Mouse (Mus musculus) midbrain, embryonic 12.5 days (tissue): Measurements from ENCODE around the gene Rnf181. TPM values are rescaled to one million over a fixed set of nuclear protein-coding genes. Genes with fewer than 3 reads are reported as not detected.

ENCODE experiments used
- ATAC-seq: fragments of 200-750 bp; cut with Nextera tagmentation; 2 replicates; pipeline ENCODE4 v1.8.0; 2017; ENCODE audit warnings: low read depth, moderate TSS enrichment, moderate library complexity; ENCODE audit not compliant: low FRiP score
- H3K27ac ChIP-seq: fragments of 300-500 bp; sonication (generic); replicated peaks from 2 replicates; pipeline ENCODE4 v1.5.1; 2016; ENCODE audit warnings: mild to moderate bottlenecking
- H3K27me3 ChIP-seq: fragments of 300-500 bp; sonication (generic); 2 replicates; pipeline ENCODE4 v1.6.1; 2016; ENCODE audit warnings: mild to moderate bottlenecking
- H3K36me3 ChIP-seq: fragments of 300-500 bp; sonication (generic); 2 replicates; pipeline ENCODE4 v1.6.1; 2016
- H3K4me1 ChIP-seq: fragments of 300-500 bp; sonication (generic); 2 replicates; pipeline ENCODE4 v1.6.1; 2016
- H3K4me2 ChIP-seq: fragments of 300-500 bp; sonication (generic); replicated peaks from 2 replicates; pipeline ENCODE4 v1.6.1; 2016; ENCODE audit warnings: mild to moderate bottlenecking, moderate library complexity
- H3K4me3 ChIP-seq: fragments of 300-500 bp; sonication (generic); 2 replicates; pipeline ENCODE4 v1.5.1; 2016; ENCODE audit warnings: mild to moderate bottlenecking
- H3K9ac ChIP-seq: fragments of 300-500 bp; sonication (generic); replicated peaks from 2 replicates; pipeline ENCODE4 v1.6.1; 2016; ENCODE audit warnings: mild to moderate bottlenecking, moderate library complexity
- H3K9me3 ChIP-seq: fragments of 300-500 bp; sonication (generic); 2 replicates; pipeline ENCODE4 v1.6.1; 2016; ENCODE audit warnings: mild to moderate bottlenecking
- WGBS: fragments of 180-500 bp; shearing (Covaris S2); methylation state at CpG from one replicate; pipeline ENCODE4 v1.1.7; 2016; 5-methylcytosine and 5-hydroxymethylcytosine counted together
- polyA plus RNA-seq: library from polyadenylated mRNA; unstranded; fragments of >200 nt; fragmentation: Nextera tagmentation; extraction: Ambion mirVana; gene quantifications from 2 replicates; pipeline ENCODE4 v1.2.1, GENCODE M21; 2016

The Rnf181 gene
- polyA plus RNA-seq, result 98.1 and 98.7 TPM in 2 replicates

GRCm38 (mm10) chr6:72366844-72367443 is at the start of gene Rnf181:
Gene Rnf181 (minus strand): TSS chr6:72366956.
- Histone ChIP-seq H3K9me3 (no peaks in the 10 kb centered on the region), H3K4me3 (no peak within 1 kb of the TSS), H3K36me3 (no peaks in the 10 kb centered on the region), H3K27ac (no peak within 1 kb of the TSS), H3K9ac (no peak within 1 kb of the TSS), H3K4me2 (no peak within 1 kb of the TSS), H3K4me1 (no peaks in the 10 kb centered on the region; the same call in 1 of the 2 replicates), H3K27me3 (peaks cover 3% of the 10 kb centered on the region)
- no peak for ATAC-seq
- 74% methylated on average over 4 of the region's 4 CpGs for WGBS

DNA sequence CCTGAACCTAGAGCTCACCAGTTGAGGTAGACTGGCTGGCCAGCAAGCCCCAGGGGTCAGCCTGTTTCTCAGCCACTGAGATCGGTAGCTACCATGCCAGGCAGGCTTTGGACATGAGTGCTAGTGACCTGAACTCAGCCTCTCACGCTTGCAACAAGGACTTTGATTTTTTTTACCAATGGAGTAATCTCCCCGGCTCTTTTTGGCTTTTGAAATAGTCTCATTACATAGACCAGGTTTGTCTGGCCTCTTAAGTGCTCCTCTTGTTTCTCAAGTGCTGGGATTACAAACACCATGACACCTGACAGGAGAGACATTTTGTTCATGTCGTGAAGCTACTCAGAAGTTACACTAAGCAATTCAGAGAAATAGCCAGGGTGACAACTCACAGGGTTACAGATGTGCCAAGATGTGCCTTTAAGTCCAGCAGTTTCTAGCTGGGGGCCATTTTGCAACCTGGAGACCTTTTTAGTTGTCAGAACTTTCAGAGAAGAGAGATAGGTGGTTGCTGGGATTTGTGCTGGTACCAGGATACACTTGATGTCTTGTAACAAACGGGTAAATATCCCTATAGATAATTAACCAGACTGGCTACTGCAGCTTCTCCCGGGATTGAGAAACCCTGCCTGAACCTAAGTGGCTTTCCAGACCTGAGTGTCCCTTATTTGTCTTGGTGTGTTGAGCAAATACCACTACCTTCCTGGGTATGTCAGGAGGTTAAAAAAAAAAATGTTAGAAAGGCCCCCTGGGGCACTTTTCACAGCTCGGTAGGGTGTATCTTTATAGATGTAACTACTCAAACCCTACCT is 49.4 kb upstream of the Rnf181 start:
- Histone ChIP-seq H3K9ac (no peak overlapping the region), H3K4me1 (peaks cover 9% of the 10 kb centered on the region), H3K4me2 (no peak overlapping the region), H3K4me3 (no peak overlapping the region), H3K27me3 (no peaks in the 10 kb centered on the region), H3K9me3 (no peaks in the 10 kb centered on the region), H3K27ac (no peak overlapping the region), H3K36me3 (peaks cover 31% of the 10 kb centered on the region)
- WGBS, result 87% methylated on average over 7 of the region's 7 CpGs
- no peak for ATAC-seq

DNA sequence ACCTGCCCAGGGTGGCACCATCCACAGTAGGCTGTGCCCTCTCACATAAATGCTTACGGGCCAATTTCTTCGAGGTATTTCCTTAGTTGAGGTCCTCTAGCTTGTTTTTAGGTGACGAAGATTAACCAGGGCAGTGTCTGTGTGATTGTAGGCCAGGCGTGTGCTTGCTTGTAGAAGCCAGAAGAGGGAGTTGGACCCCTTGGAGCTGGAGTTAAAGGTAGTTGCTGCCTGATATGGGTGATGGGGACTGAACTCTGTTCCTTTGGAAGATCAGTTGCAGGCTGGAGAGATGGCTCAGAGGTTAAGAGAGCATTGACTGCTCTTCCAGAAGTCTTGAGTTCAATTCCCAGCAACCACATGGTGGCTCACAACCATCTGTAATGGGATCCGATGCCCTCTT is 48.4 kb upstream of the Rnf181 start:
- Histone ChIP-seq H3K4me3 (peak overlapping the region; percentile 60; the same call in 1 of the 2 replicates), H3K27me3 (no peaks in the 10 kb centered on the region), H3K9ac (no peak overlapping the region), H3K9me3 (no peaks in the 10 kb centered on the region), H3K4me2 (peak overlapping the region; percentile 77), H3K27ac (no peak overlapping the region), H3K36me3 (peaks cover 25% of the 10 kb centered on the region), H3K4me1 (peaks cover 9% of the 10 kb centered on the region)
- ATAC-seq, result no peak
- 75% methylated on average over 5 of the region's 5 CpGs for WGBS

DNA sequence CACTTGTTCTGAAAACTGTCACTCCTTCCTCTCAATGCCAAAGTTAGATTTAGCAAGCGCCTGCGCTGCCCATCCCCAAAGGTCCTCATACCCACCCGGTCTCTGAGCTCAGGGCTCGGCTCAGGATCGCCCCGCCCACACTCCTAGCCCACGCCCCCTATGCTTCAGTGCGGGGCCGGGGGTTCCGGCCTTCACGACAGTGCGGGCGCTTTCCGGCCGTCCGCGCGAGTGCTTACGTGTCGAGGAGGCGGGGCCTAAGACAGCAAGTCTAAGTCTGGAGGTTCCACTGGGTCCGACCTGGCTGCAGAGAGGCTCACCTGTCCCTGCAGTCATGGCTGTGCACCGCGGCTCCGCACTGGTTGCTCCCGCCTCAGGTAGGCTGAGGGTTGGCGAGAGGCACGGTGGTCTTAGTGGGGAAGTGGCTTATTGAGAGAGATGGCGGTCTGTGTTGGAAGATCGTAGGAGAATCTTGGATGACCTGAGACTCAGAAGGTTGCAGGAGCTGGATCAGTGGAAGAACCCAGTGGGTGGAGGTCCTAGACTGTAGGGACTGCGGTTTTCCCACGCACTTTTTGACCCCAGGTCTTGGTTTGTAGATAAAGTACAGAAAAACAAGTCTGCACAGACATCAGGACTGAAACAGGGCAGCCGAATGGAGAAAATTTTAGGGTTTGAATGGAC is 47.5 kb upstream of the Rnf181 start, which contains the start of gene Ggcx:
Ggcx (plus strand) TSS at position 233 of the 681 bp plus-strand sequence.
- H3K9me3 ChIP-seq, result no peaks in the 10 kb centered on the region
- H3K4me1 ChIP-seq, result peaks cover 9% of the 10 kb centered on the region

DNA sequence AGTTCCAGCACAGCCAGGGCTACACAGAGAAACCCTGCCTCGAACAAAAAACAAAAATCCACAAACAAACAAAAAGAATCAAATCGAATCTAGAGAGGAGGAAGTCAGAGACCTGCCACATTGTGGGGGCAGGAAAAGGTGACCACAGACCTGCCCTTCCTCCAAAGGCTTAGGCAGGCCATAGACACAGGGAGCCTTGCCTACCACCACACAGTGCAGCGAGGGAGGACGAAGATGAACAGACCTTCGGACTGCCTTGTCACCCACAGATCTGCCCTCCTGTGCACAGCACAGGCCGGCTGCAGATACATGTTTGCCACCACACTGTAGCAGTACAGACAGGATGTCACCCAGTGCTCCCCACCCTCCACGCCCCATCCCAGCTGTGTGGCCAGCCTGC is 43.8 kb upstream of the Rnf181 start:
- no peaks in the 10 kb centered on the region for H3K9me3 ChIP-seq
- no peak overlapping the region for H3K4me3 ChIP-seq
- no peak overlapping the region for H3K27ac ChIP-seq
- whole genome bisulfite sequencing, result 82% methylated on average over 7 of the region's 7 CpGs
- ATAC-seq, result no peak
- no peak overlapping the region for H3K4me2 ChIP-seq
- H3K27me3 ChIP-seq, result no peaks in the 10 kb centered on the region
- no peaks in the 10 kb centered on the region for H3K36me3 ChIP-seq
- H3K9ac ChIP-seq, result no peak overlapping the region
- H3K4me1 ChIP-seq, result peaks cover 9% of the 10 kb centered on the region

More for the DNA sequence above, 47.5 kb upstream of the Rnf181 start, which contains the start of gene Ggcx:
- WGBS, result 2% methylated on average over 33 of the region's 33 CpGs
- H3K4me2 ChIP-seq, result peak within 1 kb of the TSS; percentile 77
- H3K9ac ChIP-seq, result peak within 1 kb of the TSS; percentile 74
- peak; percentile 97 for ATAC-seq
- peak within 1 kb of the TSS; percentile 60 for H3K4me3 ChIP-seq
- peak within 1 kb of the TSS; percentile 35; the same call in 1 of the 2 replicates for H3K27ac ChIP-seq
- H3K27me3 ChIP-seq, result no peaks in the 10 kb centered on the region
- H3K36me3 ChIP-seq, result peaks cover 20% of the 10 kb centered on the region

DNA sequence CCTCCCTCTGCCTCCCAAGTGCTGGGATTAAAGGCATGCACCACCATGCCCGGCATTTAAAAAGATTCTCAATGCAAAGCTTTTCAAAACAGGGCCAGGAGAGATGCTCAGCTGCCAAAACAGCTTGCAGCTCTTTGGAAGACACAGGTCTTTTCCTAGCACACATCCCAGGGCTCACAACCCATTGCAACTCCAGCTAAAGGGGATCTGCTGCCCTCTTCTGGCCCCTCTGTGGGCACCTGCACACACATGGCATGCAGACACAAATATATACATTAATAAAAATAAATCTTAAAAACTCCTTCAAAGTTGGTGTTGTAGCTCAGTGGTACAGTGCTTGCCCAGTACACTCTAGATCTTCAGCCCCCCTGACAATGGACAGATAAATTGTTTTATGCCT is 43.2 kb upstream of the Rnf181 start:
- Histone ChIP-seq H3K9ac (no peak overlapping the region), H3K9me3 (no peaks in the 10 kb centered on the region), H3K4me2 (no peak overlapping the region), H3K36me3 (no peaks in the 10 kb centered on the region), H3K27me3 (no peaks in the 10 kb centered on the region), H3K4me1 (peaks cover 6% of the 10 kb centered on the region), H3K27ac (no peak overlapping the region), H3K4me3 (no peak overlapping the region)
- WGBS, result 17% methylated on average over 1 of the region's 1 CpGs
- ATAC-seq, result no peak

DNA sequence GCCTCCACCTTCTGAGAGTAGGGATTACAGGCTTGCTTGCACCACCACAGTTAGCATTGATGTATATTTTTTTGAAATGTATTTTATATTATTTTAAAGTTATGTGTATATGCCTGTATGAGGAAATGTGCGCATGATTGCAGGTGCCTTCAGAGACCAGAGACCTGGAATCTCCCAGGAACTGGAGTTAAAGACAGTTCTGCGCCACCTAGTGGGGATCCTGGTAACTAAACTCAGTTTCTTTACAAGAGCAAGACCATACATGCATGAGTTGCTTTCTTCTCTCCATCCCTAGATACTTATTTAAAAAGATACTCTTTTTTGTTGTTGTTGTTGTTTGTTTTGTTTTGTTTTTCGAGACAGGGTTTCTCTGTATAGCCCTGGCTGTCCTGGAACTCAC is 42.8 kb upstream of the Rnf181 start:
- Histone ChIP-seq H3K27me3 (no peaks in the 10 kb centered on the region), H3K36me3 (no peaks in the 10 kb centered on the region), H3K4me3 (no peak overlapping the region), H3K9me3 (no peaks in the 10 kb centered on the region), H3K9ac (no peak overlapping the region), H3K4me2 (no peak overlapping the region), H3K27ac (no peak overlapping the region), H3K4me1 (peaks cover 1% of the 10 kb centered on the region; the same call in 1 of the 2 replicates)
- 27% methylated on average over 3 of the region's 3 CpGs for WGBS
- no peak for ATAC-seq

DNA sequence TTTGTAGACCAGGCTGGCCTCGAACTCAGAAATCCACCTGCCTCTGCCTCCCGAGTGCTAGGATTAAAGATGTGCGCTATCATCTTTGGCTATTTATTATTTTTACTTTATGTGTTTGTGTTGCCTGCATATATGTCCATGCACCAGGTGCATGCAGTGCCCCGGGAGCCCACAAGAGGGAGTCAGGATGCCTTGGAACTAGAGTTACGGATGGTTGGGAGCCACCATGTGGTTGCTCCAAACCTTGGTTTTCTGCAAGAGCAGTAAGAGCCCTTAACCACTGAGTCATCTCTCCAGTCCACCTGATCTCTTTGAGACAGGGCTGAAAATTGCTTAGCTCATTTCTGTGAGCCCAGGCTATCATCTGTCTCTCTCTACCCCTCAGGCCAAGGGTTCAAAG is 40.4 kb upstream of the Rnf181 start:
- Histone ChIP-seq H3K4me1 (no peaks in the 10 kb centered on the region), H3K4me3 (no peak overlapping the region), H3K36me3 (no peaks in the 10 kb centered on the region), H3K27me3 (no peaks in the 10 kb centered on the region), H3K4me2 (no peak overlapping the region), H3K9me3 (no peaks in the 10 kb centered on the region), H3K9ac (no peak overlapping the region), H3K27ac (no peak overlapping the region)
- 0% methylated on average over 5 of the region's 5 CpGs for WGBS
- no peak for ATAC-seq

- H3K27me3 ChIP-seq, result no peaks in the 10 kb centered on the region
- H3K4me2 ChIP-seq, result no peak overlapping the region
- H3K27ac ChIP-seq, result no peak overlapping the region
- no peaks in the 10 kb centered on the region for H3K36me3 ChIP-seq
- H3K9me3 ChIP-seq, result no peaks in the 10 kb centered on the region
- no peaks in the 10 kb centered on the region for H3K4me1 ChIP-seq
- 87% methylated on average over 7 of the region's 7 CpGs for WGBS
- H3K4me3 ChIP-seq, result no peak overlapping the region
- H3K9ac ChIP-seq, result no peak overlapping the region
- ATAC-seq, result no peak
These were observed 38.6 kb upstream of the Rnf181 start for GRCm38 (mm10) chr6:72405356-72405755.

DNA sequence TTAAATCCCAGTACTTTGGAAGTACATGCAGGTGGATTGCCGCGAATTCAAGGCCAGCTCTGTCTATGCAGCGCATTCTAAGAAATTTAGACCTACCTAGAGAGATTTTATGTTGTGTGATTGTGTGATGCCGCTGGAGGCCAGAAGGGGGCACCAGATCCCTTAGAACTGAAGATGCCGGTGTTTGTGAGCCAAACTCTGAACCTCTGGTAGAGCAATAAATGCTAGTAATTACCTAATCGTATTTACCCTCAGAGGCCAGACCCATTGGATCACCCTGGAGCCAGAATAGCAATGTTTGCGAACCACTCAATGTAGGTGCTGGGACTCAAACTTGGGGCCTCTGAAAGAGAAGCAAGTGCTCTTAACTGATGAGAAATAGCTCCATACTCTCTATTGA is 35.1 kb upstream of the Rnf181 start:
- no peaks in the 10 kb centered on the region for H3K9me3 ChIP-seq
- WGBS, result 26% methylated on average over 7 of the region's 7 CpGs
- no peak overlapping the region for H3K4me3 ChIP-seq
- no peak overlapping the region for H3K9ac ChIP-seq
- no peak overlapping the region for H3K27ac ChIP-seq
- H3K27me3 ChIP-seq, result no peaks in the 10 kb centered on the region
- no peaks in the 10 kb centered on the region for H3K36me3 ChIP-seq
- H3K4me2 ChIP-seq, result no peak overlapping the region
- H3K4me1 ChIP-seq, result no peaks in the 10 kb centered on the region
- ATAC-seq, result no peak

- H3K9me3 ChIP-seq, result no peaks in the 10 kb centered on the region
- 48% methylated on average over 2 of the region's 2 CpGs for WGBS
- H3K27me3 ChIP-seq, result no peaks in the 10 kb centered on the region
- H3K27ac ChIP-seq, result no peak overlapping the region
- H3K4me1 ChIP-seq, result no peaks in the 10 kb centered on the region
- H3K4me3 ChIP-seq, result no peak overlapping the region
- no peak for ATAC-seq
- no peak overlapping the region for H3K9ac ChIP-seq
- H3K4me2 ChIP-seq, result no peak overlapping the region
- H3K36me3 ChIP-seq, result no peaks in the 10 kb centered on the region
These were observed 33.2 kb upstream of the Rnf181 start for GRCm38 (mm10) chr6:72399967-72400366.

GRCm38 (mm10) chr6:72396837-72397251 is 30.1 kb upstream of the Rnf181 start:
- Histone ChIP-seq H3K9me3 (no peaks in the 10 kb centered on the region), H3K9ac (no peak overlapping the region), H3K4me1 (no peaks in the 10 kb centered on the region), H3K36me3 (no peaks in the 10 kb centered on the region), H3K27ac (no peak overlapping the region), H3K27me3 (no peaks in the 10 kb centered on the region), H3K4me2 (no peak overlapping the region), H3K4me3 (no peak overlapping the region)
- no peak for ATAC-seq
- WGBS, result 85% methylated on average over 10 of the region's 10 CpGs
